In genomic region chr17:29313300-29313699, GRCm38 (mm10) we compare ENCODE assay signal across 10 mouse cellular contexts. TPM values are rescaled to one million over a fixed set of nuclear protein-coding genes. Genes with fewer than 3 reads are reported as not detected.
DNase-seq lines count a peak whose midpoint lies in the region; TF ChIP-seq lines count a peak whose summit lies in the region.
"Had no signal": no experiment of that assay in that cellular context is flagged by ENCODE, and none has a peak within 500 bp of the region (broad histone marks: within the 10 kb centered on the region; RNA-seq: fewer than 3 reads in every experiment).

No protein-coding gene starts in this region.

- TF ChIP-seq EP300 in CH12.LX (IDR thresholded peaks at IDR 0.05; ENCODE audit: low read length): no peak

- H3K9ac ChIP-seq in CH12.LX (ENCODE audit: insufficient read depth, low read depth) (no peak overlapping the region), ES-E14 (ENCODE audit: insufficient read depth, low read depth, low read length, poor library complexity, severe bottlenecking) (no peak overlapping the region)

- TF ChIP-seq POLR2A in CH12.LX (IDR thresholded peaks at IDR 0.05; ENCODE audit: low read depth, low read length): no peak

- H3K27me3 ChIP-seq in CH12.LX (replicated peaks): no peaks in the 10 kb centered on the region

- H3K9me3 ChIP-seq in CH12.LX (replicated peaks; ENCODE audit: low read length) (peaks cover 3% of the 10 kb centered on the region), ES-E14 (ENCODE audit: control insufficient read depth, insufficient read depth, low read depth, low read length) (no peaks in the 10 kb centered on the region)

- no peaks in the 10 kb centered on the region for H3K36me3 ChIP-seq in CH12.LX (replicated peaks in 1 of 2; ENCODE audit: control insufficient read depth in 1 of 2, insufficient read depth in 1 of 2, low read length in 1 of 2)
- H3K36me3 ChIP-seq in ES-E14 (ENCODE audit: control insufficient read depth, insufficient read depth, low read length, poor library complexity, severe bottlenecking): no peaks in the 10 kb centered on the region

- H3K4me3 ChIP-seq in left cerebral cortex, adult 2 months: no peak overlapping the region
- H3K4me3 ChIP-seq in CH12.LX (replicated peaks in 1 of 3; ENCODE audit: low read depth in 2 of 3, low read length in 2 of 3, poor library complexity in 1 of 3) (no peak overlapping the region), ES-E14 (ENCODE audit: insufficient read depth in 1 of 2, low read depth in 1 of 2, low read length in 2 of 2, poor library complexity in 1 of 2, severe bottlenecking in 1 of 2) (no peak overlapping the region)

- H3K79me2 ChIP-seq in CH12.LX (replicated peaks; ENCODE audit: control insufficient read depth, extremely low read depth, insufficient read depth, poor library complexity, severe bottlenecking): no peaks in the 10 kb centered on the region

- intact Hi-C loops in left cerebral cortex, adult 2 months (cut with DNase I): no loop called here

- no peak for DNase-seq in left cerebral cortex, adult 2 months (ENCODE audit: extremely low spot score in 1 of 2, low spot score in 2 of 2)
- DNase-seq in left cerebral cortex, adult 18-20 months (ENCODE audit: low spot score in 2 of 2): no peak
- DNase-seq in CH12.LX (ENCODE audit: extremely low read depth): peak; percentile 43
- peak; percentile 47 for DNase-seq in ES-E14 (ENCODE audit: low read depth, low spot score)
- DNase-seq in induced T-regulatory cell, adult 2 months (ENCODE audit: low read depth): peak; percentile 68
- no peak for DNase-seq in right cerebral cortex, postnatal 14 days
- no peak for DNase-seq in urinary bladder, adult 2 months (ENCODE audit: low spot score)
- DNase-seq: adrenal gland, postnatal 10 days; cerebellum, adult 18-20 months; kidney, postnatal 36 days had no signal

- in situ Hi-C loops in CH12.LX (cut with MboI; ENCODE audit: low pct_ligation_motif_present, low pct_unique_long_range_greater_than_20kb, low sequenced_read_pairs): no loop called here
- in situ Hi-C loops in ES-E14 (cut with MboI; ENCODE audit: low sequenced_read_pairs in 2 of 2, unreplicated experiment in 2 of 2): no loop called here

- peak; percentile 30 for TF ChIP-seq CTCF in left cerebral cortex, adult 2 months (IDR thresholded peaks at IDR 0.05)
- peak; percentile 14 to 55; a peak in 3 of 4 replicates for TF ChIP-seq CTCF in CH12.LX (conservative IDR thresholded peaks at IDR 0.05 in 1 of 2, IDR thresholded peaks at IDR 0.05 in 1 of 2; ENCODE audit: low read depth in 2 of 2, low read length in 2 of 2)

- no peak overlapping the region for H3K4me2 ChIP-seq in CH12.LX (ENCODE audit: insufficient read depth, low read depth, poor library complexity, severe bottlenecking)

- no peak overlapping the region for H3K27ac ChIP-seq in left cerebral cortex, adult 2 months
- H3K27ac ChIP-seq in CH12.LX (ENCODE audit: insufficient read depth, low read depth) (no peak overlapping the region), ES-E14 (ENCODE audit: insufficient read depth, low read depth, low read length, poor library complexity, severe bottlenecking) (no peak overlapping the region)

- dilution Hi-C loops in CH12.LX (cut with MboI; ENCODE audit: extremely low pct_ligation_motif_present, extremely low pct_unique_long_range_greater_than_20kb, low sequenced_read_pairs): no loop called here

- peak; percentile 28 for TF ChIP-seq RAD21 in CH12.LX (IDR thresholded peaks at IDR 0.05; ENCODE audit: low read depth, low read length)

- peaks cover under 1 to 2% of the 10 kb centered on the region in 2 experiments; a peak in 2 of 4 replicates for H3K4me1 ChIP-seq in CH12.LX (ENCODE audit: control insufficient read depth in 1 of 2, insufficient read depth in 2 of 2)
- H3K4me1 ChIP-seq in ES-E14 (ENCODE audit: control insufficient read depth in 2 of 2, insufficient read depth in 2 of 2, low read length in 2 of 2, poor library complexity in 1 of 2): no peaks in the 10 kb centered on the region; a peak in 1 of 4 replicates

TF ChIP-seq in CH12.LX, 34 proteins besides CTCF, POLR2A, EP300 and RAD21:
- TF ChIP-seq SMC3 (IDR thresholded peaks at IDR 0.05; ENCODE audit: low read depth, low read length): 0 out of 2 replicates have a peak, but pooled peaks have one; percentile 19
- TF ChIP-seq UBTF (IDR thresholded peaks at IDR 0.05; ENCODE audit: low read depth, low read length): no peak

TF ChIP-seq in ES-E14, 5 proteins besides CTCF, POLR2A, EP300 and RAD21:
- no peak for TF ChIP-seq ZC3H11A (IDR thresholded peaks at IDR 0.05; ENCODE audit: borderline replicate concordance, low read depth, low read length)
- TF ChIP-seq CHD2 (IDR thresholded peaks at IDR 0.05; ENCODE audit: low read depth, low read length): no peak
- no peak for TF ChIP-seq ZNF384 (IDR thresholded peaks at IDR 0.05; ENCODE audit: low read depth, low read length)
- TF ChIP-seq HCFC1 (IDR thresholded peaks at IDR 0.05; ENCODE audit: borderline replicate concordance, insufficient read depth, low read length): no peak
- no peak for TF ChIP-seq MAFK (IDR thresholded peaks at IDR 0.05; ENCODE audit: insufficient read depth, low read depth, low read length)

RNA-seq across cellular contexts. Expression of gene Pi16, which starts 4.2 kb away (rescaled TPM):
- 1 to 10 TPM; 1.2 to 1.4 TPM for total RNA-seq in left cerebral cortex, adult 2 months (2021)
- total RNA-seq in left cerebral cortex, adult 18-20 months (2021): 1 to 10 TPM; 1.4 to 2.0 TPM
- 0.13 TPM in 1 of 2 replicates, not detected in the other for total RNA-seq in CH12.LX (2012; rRNA removed)
- total RNA-seq in CH12.LX (2014; rRNA removed): not detected in 2 replicates
- polyA plus RNA-seq in CH12.LX (2012; ENCODE audit: insufficient read length, low read depth): not detected in 2 replicates
- total RNA-seq in ES-E14 (2012; rRNA removed): 0.37 and 0.71 TPM in 2 replicates
- polyA plus RNA-seq in urinary bladder, adult 2 months (2012; rRNA removed): 405 and 508 TPM in 2 replicates

RNA-seq across cellular contexts. Expression of gene Mtch1, which starts 34.4 kb away (rescaled TPM):
- total RNA-seq in left cerebral cortex, adult 2 months (2021): 100 to 1,000 TPM; 537 to 552 TPM
- 100 to 1,000 TPM; 592 to 615 TPM for total RNA-seq in left cerebral cortex, adult 18-20 months (2021)
- total RNA-seq in CH12.LX (2012; rRNA removed) (139 and 143 TPM in 2 replicates), CH12.LX (2014; rRNA removed) (56.8 and 66.1 TPM in 2 replicates), ES-E14 (2012; rRNA removed) (187 and 217 TPM in 2 replicates)
- 102 and 110 TPM in 2 replicates for polyA plus RNA-seq in CH12.LX (2012; ENCODE audit: insufficient read length, low read depth)
- 263 and 279 TPM in 2 replicates for polyA plus RNA-seq in urinary bladder, adult 2 months (2012; rRNA removed)

RNA-seq across cellular contexts. Expression of gene BC004004, which starts 44.7 kb away (rescaled TPM):
- 10 to 100 TPM; 78.9 to 85.0 TPM for total RNA-seq in left cerebral cortex, adult 2 months (2021)
- total RNA-seq in left cerebral cortex, adult 18-20 months (2021): 100 to 1,000 TPM in 1 of 2 experiments, 10 to 100 TPM in 1; 95.0 to 100 TPM
- 69.1 and 75.1 TPM in 2 replicates for total RNA-seq in CH12.LX (2012; rRNA removed)
- total RNA-seq in CH12.LX (2014; rRNA removed): 86.1 and 89.1 TPM in 2 replicates
- 60.4 and 67.9 TPM in 2 replicates for polyA plus RNA-seq in CH12.LX (2012; ENCODE audit: insufficient read length, low read depth)
- 50.9 and 54.5 TPM in 2 replicates for total RNA-seq in ES-E14 (2012; rRNA removed)
- polyA plus RNA-seq in urinary bladder, adult 2 months (2012; rRNA removed): 94.6 and 101 TPM in 2 replicates

RNA-seq across cellular contexts. Expression of gene Fgd2, which starts 47.4 kb away (rescaled TPM):
- total RNA-seq in left cerebral cortex, adult 2 months (2021): 1 to 10 TPM; 5.4 to 7.4 TPM
- total RNA-seq in left cerebral cortex, adult 18-20 months (2021): 1 to 10 TPM; 5.0 to 6.0 TPM
- total RNA-seq in CH12.LX (2012; rRNA removed) (48.3 and 67.6 TPM in 2 replicates), CH12.LX (2014; rRNA removed) (41.7 and 41.9 TPM in 2 replicates), ES-E14 (2012; rRNA removed) (1.9 and 3.8 TPM in 2 replicates)
- polyA plus RNA-seq in CH12.LX (2012; ENCODE audit: insufficient read length, low read depth): 49.2 and 54.4 TPM in 2 replicates
- polyA plus RNA-seq in urinary bladder, adult 2 months (2012; rRNA removed): 19.0 and 26.4 TPM in 2 replicates

RNA-seq across cellular contexts. Expression of gene Ppil1, which starts 49.3 kb away (rescaled TPM):
- total RNA-seq in left cerebral cortex, adult 2 months (2021): 10 to 100 TPM; 19.8 to 20.0 TPM
- 10 to 100 TPM; 17.9 to 19.3 TPM for total RNA-seq in left cerebral cortex, adult 18-20 months (2021)
- total RNA-seq in CH12.LX (2012; rRNA removed): 97.2 and 123 TPM in 2 replicates
- 135 and 143 TPM in 2 replicates for total RNA-seq in CH12.LX (2014; rRNA removed)
- 107 and 110 TPM in 2 replicates for polyA plus RNA-seq in CH12.LX (2012; ENCODE audit: insufficient read length, low read depth)
- 134 and 157 TPM in 2 replicates for total RNA-seq in ES-E14 (2012; rRNA removed)
- polyA plus RNA-seq in urinary bladder, adult 2 months (2012; rRNA removed): 27.9 and 31.3 TPM in 2 replicates

Comparison
In these comparisons a context has a peak if more than half of its experiments do, and no peak if none do; other contexts are left out.
1. DNase-seq: peak in CH12.LX (single experiment), ES-E14 (single experiment) and induced T-regulatory cell, adult 2 months (single experiment); none in left cerebral cortex, adult 2 months (0 of 2), left cerebral cortex, adult 18-20 months (0 of 2), right cerebral cortex, postnatal 14 days (single experiment) and urinary bladder, adult 2 months (single experiment).